Mouse (Mus musculus) forebrain, embryonic 10.5 days (tissue): ENCODE data around the gene Fam234a. TPM values are rescaled to one million over a fixed set of nuclear protein-coding genes. Genes with fewer than 3 reads are reported as not detected.
"Not testable (repeated sequence)": the region's sequence is repeated elsewhere in the genome, so short reads cannot be mapped to it uniquely, and the experiment has no call there.

Source experiments
- DNase-seq: peaks from one replicate; pipeline ENCODE4 v3.0.0-alpha.2; 2017; ENCODE audit warnings: low spot score; ENCODE audit errors: extremely low spot score
- H3K27ac ChIP-seq: fragments of 300-500 bp; sonication (generic); 2 replicates; pipeline ENCODE4 v1.5.1; 2016; ENCODE audit warnings: mild to moderate bottlenecking
- H3K27me3 ChIP-seq: fragments of 300-500 bp; sonication (generic); 2 replicates; pipeline ENCODE4 v1.6.1; 2016; ENCODE audit warnings: mild to moderate bottlenecking; ENCODE audit not compliant: poor library complexity, severe bottlenecking
- H3K36me3 ChIP-seq: fragments of 300-500 bp; sonication (generic); replicated peaks from 2 replicates; pipeline ENCODE4 v1.6.1; 2016; ENCODE audit warnings: mild to moderate bottlenecking, moderate library complexity
- H3K4me1 ChIP-seq: fragments of 300-500 bp; sonication (generic); 2 replicates; pipeline ENCODE4 v1.6.1; 2016
- H3K4me3 ChIP-seq: fragments of 300-500 bp; sonication (generic); 2 replicates; pipeline ENCODE4 v1.5.1; 2016; ENCODE audit warnings: mild to moderate bottlenecking, moderate library complexity
- H3K9me3 ChIP-seq: fragments of 300-500 bp; sonication (generic); 2 replicates; pipeline ENCODE4 v1.6.1; 2016; ENCODE audit warnings: mild to moderate bottlenecking, moderate library complexity
- WGBS: fragments of 180-500 bp; shearing (Covaris S2); methylation state at CpG from one replicate; pipeline ENCODE4 v1.1.7; 2016; 5-methylcytosine and 5-hydroxymethylcytosine counted together
- polyA plus RNA-seq: library from polyadenylated mRNA; unstranded; fragments of >200 nt; fragmentation: Nextera tagmentation; extraction: Ambion mirVana; gene quantifications from 2 replicates; pipeline ENCODE4 v1.2.1, GENCODE M21; 2016

Gene Fam234a
- 24.4 and 25.1 TPM in 2 replicates for polyA plus RNA-seq

DNA sequence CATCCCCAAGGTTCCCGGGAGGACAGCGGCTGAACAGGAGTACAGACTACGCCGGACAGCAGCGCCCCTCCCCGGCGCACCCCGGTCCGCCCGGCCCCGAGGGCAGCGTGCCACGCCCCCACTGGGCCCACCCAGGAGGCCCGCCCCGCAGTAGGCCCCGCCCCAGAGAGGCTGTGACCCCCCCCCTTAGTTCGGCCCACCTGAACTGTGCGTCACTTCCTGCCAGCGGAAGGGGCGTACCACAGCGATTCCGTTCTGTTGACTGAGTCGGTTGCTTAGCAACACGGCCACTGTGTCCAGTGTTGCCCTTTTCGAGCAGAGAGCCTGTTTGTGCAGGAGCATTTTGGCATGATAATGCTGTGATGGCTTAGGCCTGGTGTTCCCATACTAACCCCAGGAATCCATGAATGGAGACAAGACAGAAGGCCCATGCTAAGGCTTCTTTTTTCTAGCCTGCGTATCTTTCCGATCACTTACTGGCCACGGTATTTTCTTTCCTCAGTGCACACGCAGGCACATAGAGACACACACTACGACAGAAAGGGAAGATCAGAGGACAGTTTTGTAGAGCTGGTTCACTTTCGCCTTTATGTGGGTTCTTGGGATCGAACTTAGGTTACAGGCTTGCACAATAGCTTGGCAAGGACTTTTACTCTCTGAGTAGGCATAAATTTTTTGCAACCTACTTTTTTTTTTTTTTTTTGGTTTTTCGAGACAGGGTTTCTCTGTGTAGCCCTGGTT lies at the start of gene Fam234a:
Gene Fam234a, minus strand, starts transcription at position 142 of the 741 bp plus-strand sequence.
- Histone ChIP-seq H3K27me3 (no peaks in the 10 kb centered on the region), H3K27ac (peak within 1 kb of the TSS; percentile 86), H3K9me3 (no peaks in the 10 kb centered on the region), H3K36me3 (no peaks in the 10 kb centered on the region), H3K4me1 (peaks cover 21% of the 10 kb centered on the region), H3K4me3 (peak within 1 kb of the TSS; percentile 74)
- WGBS, result 8% methylated on average over 33 of the region's 33 CpGs
- DNase-seq, result peak; percentile 98

DNA sequence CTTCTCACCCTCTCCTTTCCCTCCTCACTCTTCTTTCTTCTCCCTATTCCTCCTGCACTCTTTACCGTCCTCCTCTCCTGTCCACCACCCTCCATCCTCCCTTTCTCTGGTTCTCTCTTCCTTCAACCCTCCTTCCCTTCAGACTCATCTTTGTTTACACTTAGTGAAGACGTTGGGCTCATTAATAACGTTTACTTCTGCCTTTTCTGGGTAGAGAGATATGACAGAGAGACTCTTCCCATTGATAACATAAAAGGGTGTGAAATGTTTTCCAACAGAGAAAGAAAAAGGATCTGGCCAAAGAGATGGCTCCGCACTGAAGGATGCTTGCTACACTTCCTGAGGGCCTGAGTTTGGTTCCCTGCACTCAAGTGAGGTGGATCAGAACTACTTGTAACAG lies 45.4 kb upstream of the Fam234a start:
- Histone ChIP-seq H3K4me1 (no peaks in the 10 kb centered on the region), H3K9me3 (peaks cover 20% of the 10 kb centered on the region), H3K36me3 (peaks cover 74% of the 10 kb centered on the region), H3K4me3 (no peak overlapping the region), H3K27me3 (no peaks in the 10 kb centered on the region), H3K27ac (no peak overlapping the region)
- 82% methylated on average over 4 of the region's 4 CpGs for WGBS
- no peak for DNase-seq

DNA sequence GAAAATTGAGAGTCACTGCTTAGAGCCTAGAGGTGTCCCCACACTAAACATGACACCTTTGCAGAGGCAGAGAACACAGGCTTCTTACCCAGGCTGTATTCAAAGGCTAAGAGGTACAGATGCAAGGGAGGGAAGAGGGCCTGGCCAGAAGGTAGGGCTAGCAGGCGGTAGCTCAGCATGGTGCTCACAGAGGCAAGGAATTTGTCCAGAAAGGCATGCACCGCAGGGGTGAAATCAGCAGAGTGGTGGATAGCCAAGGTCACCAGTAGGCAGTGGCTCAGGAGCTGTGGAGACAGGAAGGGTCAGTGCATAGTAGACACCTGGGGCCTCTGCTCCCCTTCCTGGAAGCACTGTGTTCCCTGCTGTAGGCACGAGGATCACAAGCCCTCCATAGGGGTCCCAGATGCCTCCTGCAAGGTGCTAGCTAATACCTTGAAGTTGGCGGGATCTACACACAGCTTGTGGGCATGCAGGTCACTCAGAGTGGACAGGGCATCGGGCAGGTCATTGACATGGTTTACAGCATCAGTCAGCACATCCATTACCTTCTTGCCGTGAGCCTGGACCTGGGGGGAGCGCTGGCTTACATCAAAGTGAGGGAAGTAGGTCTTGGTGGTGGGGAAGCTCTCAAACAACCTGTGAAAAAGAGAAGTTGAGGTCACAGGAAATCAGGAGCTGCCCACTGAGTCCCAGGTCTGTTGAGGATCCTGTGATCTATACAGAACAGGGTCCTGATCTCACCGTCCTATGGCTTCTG lies 42.3 kb upstream of the Fam234a start:
- WGBS, result 85% methylated on average over 8 of the region's 8 CpGs
- H3K9me3 ChIP-seq, result peaks cover 11% of the 10 kb centered on the region
- H3K4me3 ChIP-seq, result no peak overlapping the region
- no peak for DNase-seq
- no peaks in the 10 kb centered on the region for H3K4me1 ChIP-seq
- no peaks in the 10 kb centered on the region for H3K27me3 ChIP-seq
- H3K36me3 ChIP-seq, result peaks cover 98% of the 10 kb centered on the region
- H3K27ac ChIP-seq, result no peak overlapping the region

DNA sequence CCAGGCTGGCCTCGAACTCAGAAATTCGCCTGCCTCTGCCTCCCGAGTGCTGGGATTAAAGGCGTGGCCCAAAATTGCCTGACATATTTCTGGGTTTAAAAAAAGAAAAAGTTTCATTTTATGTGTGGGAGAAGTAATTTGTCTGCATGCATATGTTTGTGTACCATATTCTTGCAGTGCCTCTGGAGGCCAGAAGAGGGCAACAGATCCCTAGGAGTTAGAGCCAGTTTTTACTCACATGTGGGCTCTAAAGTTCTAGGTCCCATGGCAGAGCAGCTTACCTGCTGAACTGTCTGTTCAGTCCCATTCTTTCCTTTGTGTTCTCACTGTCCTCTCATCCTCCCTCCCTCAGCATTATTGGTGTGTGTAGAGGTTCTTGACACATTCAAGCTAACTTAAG lies 32.7 kb upstream of the Fam234a start:
- no peak overlapping the region for H3K4me3 ChIP-seq
- peak; percentile 42 for DNase-seq
- WGBS, result 91% methylated on average over 4 of the region's 4 CpGs
- no peaks in the 10 kb centered on the region for H3K4me1 ChIP-seq
- H3K9me3 ChIP-seq, result no peaks in the 10 kb centered on the region
- no peaks in the 10 kb centered on the region for H3K27me3 ChIP-seq
- no peak overlapping the region for H3K27ac ChIP-seq
- H3K36me3 ChIP-seq, result peaks cover 99% of the 10 kb centered on the region

DNA sequence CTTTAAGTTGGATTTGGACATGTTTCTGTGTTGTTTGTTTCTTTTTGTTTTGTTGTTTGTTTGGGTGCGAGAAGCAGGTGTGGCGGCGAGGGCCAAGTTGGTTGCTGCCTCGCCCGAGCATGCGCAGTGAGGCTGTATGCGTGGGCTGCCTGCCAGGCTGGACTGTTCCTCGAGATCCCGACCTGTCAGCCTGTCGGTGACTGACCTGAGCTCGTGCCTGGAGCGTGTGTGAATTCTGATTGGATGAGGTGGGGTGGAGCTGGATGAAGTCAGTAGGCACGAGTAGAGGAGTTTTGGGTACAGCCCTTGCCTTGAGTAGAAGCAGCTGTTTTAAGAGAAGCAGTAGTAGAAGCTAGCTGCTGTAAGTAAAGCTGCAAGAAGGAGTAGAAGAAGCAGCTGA lies 31.9 kb upstream of the Fam234a start:
- Histone ChIP-seq H3K4me3 (no peak overlapping the region), H3K27me3 (no peaks in the 10 kb centered on the region), H3K27ac (no peak overlapping the region), H3K4me1 (no peaks in the 10 kb centered on the region), H3K9me3 (no peaks in the 10 kb centered on the region), H3K36me3 (peaks cover 99% of the 10 kb centered on the region)
- WGBS, result 90% methylated on average over 13 of the region's 13 CpGs
- no peak for DNase-seq

DNA sequence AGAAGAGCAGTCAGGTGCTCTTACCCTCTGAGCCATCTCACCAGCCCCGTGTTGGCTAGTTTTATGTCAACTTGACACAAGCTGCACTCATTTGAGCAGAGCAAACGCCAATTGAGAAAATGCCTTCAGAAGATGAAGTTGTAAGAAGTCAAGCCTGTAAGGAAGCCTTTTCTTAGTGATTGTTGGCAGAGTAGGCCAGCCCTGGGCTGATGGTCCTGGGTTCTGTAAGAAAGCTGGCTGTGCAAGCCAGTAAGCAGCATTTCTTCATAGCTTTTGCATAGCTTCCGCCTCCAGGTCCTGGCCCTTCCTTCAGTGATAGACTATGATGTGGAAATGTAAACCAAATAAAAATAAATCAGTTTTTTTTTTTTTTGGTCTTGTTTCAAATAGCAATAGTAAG lies 28.5 kb upstream of the Fam234a start:
- Histone ChIP-seq H3K27me3 (no peaks in the 10 kb centered on the region), H3K27ac (no peak overlapping the region), H3K4me3 (no peak overlapping the region), H3K36me3 (peaks cover 97% of the 10 kb centered on the region), H3K4me1 (no peaks in the 10 kb centered on the region), H3K9me3 (no peaks in the 10 kb centered on the region)
- 89% methylated on average over 3 of the region's 3 CpGs for WGBS
- no peak for DNase-seq

DNA sequence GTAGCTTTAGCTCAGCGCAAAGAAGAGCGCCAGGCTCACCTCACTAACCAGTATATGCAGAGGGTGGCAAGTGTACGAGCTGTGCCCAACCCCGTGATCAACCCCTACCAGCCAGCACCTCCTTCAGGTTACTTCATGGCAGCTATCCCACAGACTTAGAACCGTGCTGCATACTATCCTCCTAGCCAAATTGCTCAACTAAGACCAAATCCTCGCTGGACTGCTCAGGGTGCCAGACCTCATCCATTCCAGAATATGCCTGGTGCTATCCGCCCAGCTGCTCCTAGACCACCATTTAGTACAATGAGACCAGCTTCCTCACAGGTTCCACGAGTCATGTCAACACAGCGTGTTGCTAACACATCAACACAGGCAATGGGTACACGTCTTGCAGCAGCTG lies 25.5 kb upstream of the Fam234a start:
- not testable (repeated sequence) for DNase-seq, H3K9me3 ChIP-seq, H3K4me3 ChIP-seq, H3K27me3 ChIP-seq, H3K4me1 ChIP-seq, H3K27ac ChIP-seq
- peaks cover 96% of the 10 kb centered on the region for H3K36me3 ChIP-seq
- WGBS, result 98% methylated on average over 9 of the region's 10 CpGs

DNA sequence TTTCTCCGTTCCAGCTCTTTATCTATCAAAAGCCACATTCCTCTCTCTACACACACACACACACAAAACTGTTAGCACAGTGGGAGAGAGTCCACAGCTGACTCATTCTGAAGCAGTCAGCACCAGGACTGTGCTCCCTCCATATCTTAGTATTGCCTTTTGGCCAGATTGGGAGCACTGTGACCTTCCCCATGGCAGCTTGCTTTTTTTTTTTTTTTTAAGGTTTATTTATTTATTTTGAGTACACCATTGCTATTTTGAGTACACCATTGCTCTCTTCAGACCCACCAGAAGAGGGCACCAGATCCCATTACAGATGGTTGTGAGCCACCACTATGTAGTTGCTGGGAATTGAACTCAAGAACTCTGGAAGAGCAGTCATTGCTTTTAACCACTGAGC lies 24.8 kb upstream of the Fam234a start:
- Histone ChIP-seq H3K27me3 (no peaks in the 10 kb centered on the region), H3K4me3 (no peak overlapping the region), H3K9me3 (no peaks in the 10 kb centered on the region), H3K27ac (no peak overlapping the region), H3K4me1 (no peaks in the 10 kb centered on the region), H3K36me3 (peaks cover 96% of the 10 kb centered on the region)
- WGBS, result 100% methylated on average over 1 of the region's 1 CpGs
- DNase-seq, result no peak

DNA sequence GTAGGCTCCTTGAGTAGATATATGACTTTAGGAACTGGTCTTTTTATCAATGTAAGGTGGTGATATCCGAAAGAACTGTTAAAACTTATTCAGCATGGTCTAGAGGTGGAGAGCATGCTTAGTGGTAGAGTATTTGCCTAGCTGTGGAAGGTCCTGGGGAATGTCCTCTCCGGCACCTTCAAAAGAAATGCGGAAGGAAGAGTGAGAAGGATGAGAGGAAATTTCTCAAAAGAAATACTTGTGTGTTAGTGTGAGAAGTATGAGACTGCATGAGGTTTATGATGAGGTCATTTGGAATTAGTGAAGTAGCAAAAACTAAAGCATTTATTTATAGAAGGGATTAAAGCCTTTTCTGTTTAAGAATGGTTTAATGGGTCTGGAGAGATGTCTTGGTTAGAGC lies 18.3 kb upstream of the Fam234a start:
- no peak for DNase-seq
- 96% methylated on average over 3 of the region's 3 CpGs for WGBS
- H3K27ac ChIP-seq, result no peak overlapping the region
- no peaks in the 10 kb centered on the region for H3K27me3 ChIP-seq
- no peaks in the 10 kb centered on the region for H3K9me3 ChIP-seq
- peaks cover 99% of the 10 kb centered on the region for H3K36me3 ChIP-seq
- no peak overlapping the region for H3K4me3 ChIP-seq
- no peaks in the 10 kb centered on the region for H3K4me1 ChIP-seq

DNA sequence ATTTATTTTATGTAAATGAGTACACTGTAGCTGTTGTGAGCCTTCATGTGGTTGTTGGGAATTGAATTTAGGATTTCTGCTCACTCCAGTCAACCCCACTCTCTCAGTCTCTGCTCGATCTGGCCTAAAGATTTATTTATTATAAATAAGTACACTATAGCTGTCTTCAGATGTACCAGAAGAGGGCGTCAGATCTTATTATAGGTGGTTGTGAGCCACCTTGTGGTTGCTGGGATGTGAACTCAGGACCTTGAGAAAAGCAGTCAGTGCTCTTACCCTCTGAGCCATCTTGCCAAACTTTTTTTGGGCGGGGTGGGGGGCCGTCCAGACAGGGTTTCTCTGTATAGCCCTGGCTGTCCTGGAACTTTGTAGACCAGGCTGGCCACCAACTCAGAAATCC lies 17.8 kb upstream of the Fam234a start:
- no peak for DNase-seq
- no peaks in the 10 kb centered on the region for H3K9me3 ChIP-seq
- H3K4me3 ChIP-seq, result no peak overlapping the region
- peaks cover 99% of the 10 kb centered on the region for H3K36me3 ChIP-seq
- WGBS, result 90% methylated on average over 4 of the region's 4 CpGs
- no peaks in the 10 kb centered on the region for H3K27me3 ChIP-seq
- H3K27ac ChIP-seq, result no peak overlapping the region
- no peaks in the 10 kb centered on the region for H3K4me1 ChIP-seq

DNA sequence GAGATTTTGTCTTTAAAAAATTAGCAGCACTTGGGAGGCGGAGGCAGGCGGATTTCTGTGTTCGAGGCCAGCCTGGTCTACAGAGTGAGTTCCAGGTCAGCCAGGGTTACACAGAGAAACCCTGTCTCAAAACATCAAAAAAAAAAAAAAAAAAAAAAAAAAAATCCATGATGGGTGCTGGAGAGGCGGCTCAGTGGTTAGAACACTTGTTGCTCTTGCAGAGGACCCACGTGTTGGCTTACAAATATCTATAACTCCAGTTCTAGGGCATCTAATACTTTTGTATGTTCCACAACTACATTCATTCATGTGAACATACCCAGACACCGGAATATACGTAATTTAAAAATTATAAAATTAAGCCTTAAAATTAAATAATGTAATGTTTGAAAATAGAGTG lies 11.3 kb upstream of the Fam234a start:
- H3K9me3 ChIP-seq, result no peaks in the 10 kb centered on the region
- no peak overlapping the region for H3K27ac ChIP-seq
- peaks cover 17% of the 10 kb centered on the region for H3K4me1 ChIP-seq
- H3K4me3 ChIP-seq, result no peak overlapping the region
- H3K27me3 ChIP-seq, result no peaks in the 10 kb centered on the region
- no peak for DNase-seq
- H3K36me3 ChIP-seq, result peaks cover 62% of the 10 kb centered on the region
- 93% methylated on average over 7 of the region's 7 CpGs for WGBS

DNA sequence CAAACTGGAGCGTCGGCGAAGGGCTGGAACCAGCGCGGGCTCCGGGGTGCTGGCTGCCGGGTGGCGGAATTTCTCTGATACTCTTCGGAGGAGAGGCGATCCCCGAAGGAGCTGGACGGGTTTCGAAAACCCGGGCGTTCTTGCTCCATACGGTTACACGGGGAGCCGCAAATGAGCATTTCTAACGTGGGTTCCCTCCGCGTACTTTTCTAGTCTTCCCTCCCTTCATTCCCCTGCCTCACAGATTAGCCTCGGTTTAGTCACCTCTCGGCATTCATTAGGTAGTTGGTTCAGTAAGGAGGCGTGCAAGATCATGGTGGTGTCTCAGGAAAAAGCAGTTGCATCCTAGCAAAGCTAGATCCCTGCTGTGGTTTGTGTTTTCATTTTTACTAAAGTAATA lies 9.4 kb upstream of the Fam234a start:
- Histone ChIP-seq H3K4me3 (peak overlapping the region; percentile 98), H3K36me3 (peaks cover 43% of the 10 kb centered on the region), H3K27ac (peak overlapping the region; percentile 99), H3K27me3 (no peaks in the 10 kb centered on the region), H3K9me3 (no peaks in the 10 kb centered on the region), H3K4me1 (peaks cover 17% of the 10 kb centered on the region)
- no peak for DNase-seq
- under 1% methylated on average over 24 of the region's 24 CpGs for WGBS

DNA sequence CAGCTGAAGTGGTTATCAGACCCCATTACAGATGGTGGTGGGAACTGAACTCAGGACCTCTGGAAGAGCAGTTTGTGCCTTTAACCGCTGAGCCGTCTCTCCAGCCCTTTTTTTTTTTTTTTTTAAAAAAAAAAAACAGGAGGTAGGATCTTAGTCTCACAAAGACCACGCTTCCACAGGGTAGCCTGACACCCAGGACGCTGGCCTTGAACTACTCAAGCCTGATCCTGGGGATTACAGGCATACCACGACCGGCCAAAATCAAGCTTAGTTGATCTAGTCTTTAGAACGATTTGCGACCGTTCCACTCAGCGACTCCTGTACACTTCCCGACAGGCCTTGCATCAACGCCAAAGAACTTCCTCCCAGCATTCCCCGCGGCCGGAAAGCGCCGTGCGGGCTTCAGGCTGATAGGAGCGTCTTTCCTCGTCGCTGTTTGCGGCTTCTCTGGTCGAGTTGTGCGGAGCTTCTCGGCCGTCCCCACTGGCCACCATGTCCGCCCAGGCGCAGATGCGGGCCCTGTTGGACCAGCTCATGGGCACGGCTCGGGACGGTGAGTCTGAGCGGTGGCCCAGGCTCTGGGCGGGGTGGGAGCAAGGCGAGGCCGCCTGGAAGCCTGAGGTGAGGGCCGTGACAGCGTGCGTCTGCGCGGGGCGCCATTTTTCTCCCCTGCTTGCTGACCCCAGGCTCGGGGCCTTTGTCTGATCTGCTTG lies 8.7 kb upstream of the Fam234a start, which contains the start of gene Luc7l:
Gene Luc7l, plus strand, starts transcription at position 358 of the 713 bp plus-strand sequence.
- peak within 1 kb of the TSS; percentile 99 for H3K27ac ChIP-seq
- no peaks in the 10 kb centered on the region for H3K27me3 ChIP-seq
- WGBS, result under 1% methylated on average over 43 of the region's 43 CpGs
- DNase-seq, result peak; percentile 96
- no peaks in the 10 kb centered on the region for H3K9me3 ChIP-seq
- peaks cover 36% of the 10 kb centered on the region for H3K36me3 ChIP-seq
- H3K4me3 ChIP-seq, result peak within 1 kb of the TSS; percentile 98
- peaks cover 17% of the 10 kb centered on the region for H3K4me1 ChIP-seq
